Mouse (Mus musculus): ENCODE data around the gene Hnrnpu. TPM values are rescaled to one million over a fixed set of nuclear protein-coding genes. Genes with fewer than 3 reads are reported as not detected.
A peak's percentile ranks its signal among the peaks of the same experiment; 100 is the strongest.
"Not testable (repeated sequence)": the region's sequence is repeated elsewhere in the genome, so short reads cannot be mapped to it uniquely, and the experiment has no call there.

Hnrnpu gene
- polyA plus RNA-seq, 1 experiment from 2014 or later: 116 TPM

DNA sequence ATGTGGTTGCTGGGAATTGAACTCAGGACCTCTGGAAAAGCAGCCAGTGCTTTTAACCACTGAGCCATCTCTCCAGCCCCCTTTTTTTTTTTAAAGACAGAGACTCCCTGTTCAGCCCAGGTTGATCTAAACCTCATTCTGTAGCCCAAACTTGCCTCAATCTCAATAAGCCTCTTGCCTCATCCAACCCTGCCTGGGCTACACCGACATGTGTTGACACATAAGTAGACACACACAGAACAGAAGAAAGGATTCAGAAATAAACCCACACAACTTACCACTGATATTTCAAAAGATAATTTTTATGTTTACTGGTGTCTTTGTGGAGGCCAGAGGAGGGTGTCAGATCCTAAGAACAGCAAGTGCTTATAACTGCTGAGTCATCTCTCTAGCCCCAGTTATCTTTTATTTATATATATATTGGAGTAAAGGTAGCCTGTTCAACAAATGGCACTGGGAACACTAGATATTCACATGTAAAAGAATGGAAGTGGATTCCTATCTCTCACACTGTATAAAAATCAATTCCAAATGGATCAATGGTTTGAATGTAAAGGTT lies 24.5 kb downstream of the Hnrnpu start:
- no peaks in the 10 kb centered on the region for H3K27me3 ChIP-seq (replicated peaks; ENCODE audit: insufficient read depth, low read length)
- no peaks in the 10 kb centered on the region for H3K9me3 ChIP-seq (ENCODE audit: low read length)
- ATAC-seq: no peak
- TF ChIP-seq EP300 (IDR thresholded peaks at IDR 0.05) (no peak), CTCF (IDR thresholded peaks at IDR 0.05) (no peak)
- H3K27ac ChIP-seq (ENCODE audit: low read length): no peak overlapping the region
- H3K9ac ChIP-seq (replicated peaks; ENCODE audit: low read depth): no peak overlapping the region
- no peak overlapping the region for H3K4me2 ChIP-seq (replicated peaks; ENCODE audit: low read depth, low read length)
- peaks cover 4% of the 10 kb centered on the region; the same call in 1 of the 2 replicates for H3K4me1 ChIP-seq (ENCODE audit: insufficient read depth, low read depth, low read length)
- WGBS: 74% methylated on average over 1 of the region's 1 CpGs
- no peak overlapping the region for H3K4me3 ChIP-seq (ENCODE audit: low read depth, low read length)
- DNase-seq (ENCODE audit: low spot score): no peak
- H3K36me3 ChIP-seq (ENCODE audit: insufficient read depth, low read length): no peaks in the 10 kb centered on the region

DNA sequence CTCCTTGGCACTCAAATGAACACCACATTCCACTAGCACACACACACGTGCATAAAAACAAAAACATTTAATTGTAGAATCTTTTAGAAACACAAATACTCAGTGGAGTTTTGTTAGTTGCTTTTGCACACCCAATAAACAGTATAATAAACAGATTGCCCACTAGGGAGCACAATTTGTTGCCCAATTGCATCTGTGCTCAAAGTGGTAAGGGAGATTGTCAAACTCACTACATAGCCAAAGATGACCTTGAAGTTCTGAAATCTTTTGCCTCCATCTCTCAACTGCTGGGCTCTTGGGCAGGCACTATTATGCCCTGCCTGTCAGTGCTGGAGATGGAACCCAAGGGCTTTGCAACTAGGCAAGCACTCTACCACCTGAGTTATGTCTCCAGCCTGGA lies 27.5 kb downstream of the Hnrnpu start:
- no peak overlapping the region for H3K4me3 ChIP-seq (ENCODE audit: low read depth, low read length)
- H3K4me2 ChIP-seq (replicated peaks; ENCODE audit: low read depth, low read length): no peak overlapping the region
- H3K27me3 ChIP-seq (replicated peaks; ENCODE audit: insufficient read depth, low read length): no peaks in the 10 kb centered on the region
- no peaks in the 10 kb centered on the region for H3K9me3 ChIP-seq (ENCODE audit: low read length)
- no peaks in the 10 kb centered on the region for H3K36me3 ChIP-seq (ENCODE audit: insufficient read depth, low read length)
- H3K9ac ChIP-seq (replicated peaks; ENCODE audit: low read depth): no peak overlapping the region
- no peak overlapping the region for H3K27ac ChIP-seq (ENCODE audit: low read length)
- no peak for TF ChIP-seq EP300 (IDR thresholded peaks at IDR 0.05)
- peak; percentile 48 for TF ChIP-seq CTCF (IDR thresholded peaks at IDR 0.05)
- DNase-seq (ENCODE audit: low spot score) (no peak), ATAC-seq (no peak)
- no peaks in the 10 kb centered on the region for H3K4me1 ChIP-seq (ENCODE audit: insufficient read depth, low read depth, low read length)
- 65% methylated on average over 1 of the region's 1 CpGs for WGBS

DNA sequence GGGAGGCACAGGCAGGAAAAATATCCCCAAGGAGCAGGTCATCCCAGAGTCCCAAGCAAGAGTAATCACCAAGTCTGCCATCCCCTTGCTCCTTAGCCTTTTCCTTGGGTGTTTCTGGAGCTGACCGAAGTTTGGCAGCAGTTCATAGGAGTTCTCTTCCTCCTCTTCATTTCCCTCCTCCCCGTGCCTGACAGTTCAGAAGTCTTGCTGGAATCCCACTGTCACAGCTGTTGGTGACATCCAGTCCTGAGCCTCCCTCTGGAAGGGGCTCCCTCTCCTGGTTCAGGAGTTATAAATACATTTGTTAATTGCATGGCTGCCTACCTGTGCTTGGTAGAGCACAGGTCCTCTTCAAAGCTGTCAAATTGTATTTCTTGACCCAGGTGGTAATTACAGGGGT lies 28.1 kb downstream of the Hnrnpu start:
- Histone ChIP-seq H3K4me3 (ENCODE audit: low read depth, low read length) (no peak overlapping the region), H3K36me3 (ENCODE audit: insufficient read depth, low read length) (no peaks in the 10 kb centered on the region), H3K4me2 (replicated peaks; ENCODE audit: low read depth, low read length) (no peak overlapping the region), H3K27me3 (replicated peaks; ENCODE audit: insufficient read depth, low read length) (no peaks in the 10 kb centered on the region), H3K9ac (replicated peaks; ENCODE audit: low read depth) (no peak overlapping the region), H3K4me1 (ENCODE audit: insufficient read depth, low read depth, low read length) (no peaks in the 10 kb centered on the region), H3K27ac (ENCODE audit: low read length) (no peak overlapping the region), H3K9me3 (ENCODE audit: low read length) (no peaks in the 10 kb centered on the region)
- TF ChIP-seq EP300 (IDR thresholded peaks at IDR 0.05): no peak
- peak; percentile 19; the same call in 1 of the 2 replicates for TF ChIP-seq CTCF (IDR thresholded peaks at IDR 0.05)
- 24% methylated on average over 2 of the region's 2 CpGs for WGBS
- ATAC-seq (no peak), DNase-seq (ENCODE audit: low spot score) (no peak)

DNA sequence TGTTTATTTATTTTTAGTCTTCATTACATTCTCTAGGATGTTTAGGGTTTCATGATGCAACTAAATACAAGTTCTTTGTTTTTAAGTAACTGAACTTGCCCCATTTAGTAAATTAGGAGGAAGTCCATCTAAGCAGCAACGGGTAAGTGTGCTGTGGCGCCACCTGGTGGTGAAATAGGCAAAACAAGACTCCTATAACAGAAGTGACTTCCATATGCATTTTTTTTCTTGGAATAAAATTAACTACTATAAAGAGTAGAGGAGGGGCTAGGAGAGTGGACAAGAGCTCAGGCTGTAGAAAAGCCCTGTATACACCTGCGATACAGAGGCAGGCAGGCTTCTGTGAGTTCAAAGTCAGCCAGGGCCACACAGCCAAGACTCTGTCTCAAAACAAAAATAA lies 34.2 kb downstream of the Hnrnpu start:
- no peak overlapping the region for H3K27ac ChIP-seq (ENCODE audit: low read length)
- ATAC-seq (peak; percentile 30; the same call in 1 of the 2 replicates), DNase-seq (ENCODE audit: low spot score) (peak; percentile 87)
- H3K4me3 ChIP-seq (ENCODE audit: low read depth, low read length): no peak overlapping the region
- no peaks in the 10 kb centered on the region for H3K4me1 ChIP-seq (ENCODE audit: insufficient read depth, low read depth, low read length)
- TF ChIP-seq EP300 (IDR thresholded peaks at IDR 0.05): no peak
- peak; percentile 85 for TF ChIP-seq CTCF (IDR thresholded peaks at IDR 0.05)
- H3K9ac ChIP-seq (replicated peaks; ENCODE audit: low read depth): no peak overlapping the region
- no peak overlapping the region for H3K4me2 ChIP-seq (replicated peaks; ENCODE audit: low read depth, low read length)
- H3K36me3 ChIP-seq (ENCODE audit: insufficient read depth, low read length): no peaks in the 10 kb centered on the region
- no peaks in the 10 kb centered on the region for H3K9me3 ChIP-seq (ENCODE audit: low read length)
- no peaks in the 10 kb centered on the region for H3K27me3 ChIP-seq (replicated peaks; ENCODE audit: insufficient read depth, low read length)
- WGBS: 25% methylated on average over 3 of the region's 3 CpGs

DNA sequence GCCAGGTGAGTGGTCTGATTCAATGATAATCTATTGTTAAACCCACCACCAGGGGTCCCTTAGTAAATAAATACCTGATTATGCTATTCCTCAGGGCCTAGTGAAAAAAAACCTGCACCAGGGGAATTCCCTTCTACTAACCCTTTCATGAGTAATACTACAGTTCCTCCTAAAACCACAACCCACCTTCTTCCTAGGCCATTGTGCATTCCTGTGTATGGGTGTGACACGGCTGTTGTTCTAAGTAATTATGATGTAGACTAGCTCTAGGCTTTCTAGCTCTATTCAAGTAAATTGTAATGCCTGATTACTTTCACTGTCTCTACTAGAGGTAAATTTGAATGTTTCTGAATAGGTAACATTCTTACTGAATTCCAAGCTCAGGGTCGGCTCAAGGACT lies 36.3 kb downstream of the Hnrnpu start:
- DNase-seq (ENCODE audit: low spot score); ATAC-seq; H3K27me3 ChIP-seq (replicated peaks; ENCODE audit: insufficient read depth, low read length); H3K27ac ChIP-seq (ENCODE audit: low read length); H3K4me1 ChIP-seq (ENCODE audit: insufficient read depth, low read depth, low read length); H3K9me3 ChIP-seq (ENCODE audit: low read length); H3K36me3 ChIP-seq (ENCODE audit: insufficient read depth, low read length); H3K4me3 ChIP-seq (ENCODE audit: low read depth, low read length); H3K9ac ChIP-seq (replicated peaks; ENCODE audit: low read depth); H3K4me2 ChIP-seq (replicated peaks; ENCODE audit: low read depth, low read length): not testable (repeated sequence)
- WGBS: 93% methylated on average over 2 of the region's 2 CpGs

DNA sequence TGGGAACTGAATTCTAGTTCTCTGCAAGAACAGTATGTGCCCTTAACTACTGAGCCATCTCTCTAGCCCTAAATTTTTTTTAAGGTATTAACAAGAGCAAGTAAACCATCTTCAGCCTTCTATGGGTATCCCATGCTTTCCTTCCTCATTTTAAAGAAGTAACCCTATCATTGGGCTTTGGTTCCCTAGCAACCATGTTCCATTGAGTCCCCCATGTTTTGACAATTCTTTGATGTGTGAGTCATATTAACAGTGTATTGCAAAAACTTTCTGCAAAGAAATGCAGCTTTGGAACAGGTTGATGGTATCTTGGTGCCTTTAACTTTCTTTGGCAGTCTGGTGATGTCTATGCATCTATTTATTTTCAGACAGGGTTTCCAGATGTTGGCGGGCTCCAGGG lies 43.5 kb downstream of the Hnrnpu start:
- H3K36me3 ChIP-seq (ENCODE audit: insufficient read depth, low read length): no peaks in the 10 kb centered on the region

DNA sequence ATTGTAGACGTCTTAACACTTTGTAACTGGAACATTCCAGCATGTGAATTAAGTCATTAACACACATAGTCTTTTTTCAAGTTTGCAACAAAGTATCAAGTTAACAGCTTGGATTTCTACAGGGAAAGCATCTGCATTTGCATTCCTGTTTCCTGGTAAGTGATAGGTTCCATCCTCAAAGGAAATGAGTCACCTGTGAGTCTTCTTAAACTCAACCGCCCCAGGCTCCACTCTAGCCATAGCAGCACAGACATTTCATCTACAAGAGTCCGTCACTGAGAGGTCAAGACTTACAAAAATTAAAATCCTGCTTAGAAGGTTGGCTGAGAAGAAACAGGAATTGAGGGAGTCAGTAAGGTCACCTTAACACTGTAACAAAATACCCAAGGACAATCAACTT lies 45.9 kb downstream of the Hnrnpu start:
- H3K4me2 ChIP-seq (replicated peaks; ENCODE audit: low read depth, low read length): no peak overlapping the region
- 71% methylated on average over 3 of the region's 3 CpGs for WGBS
- no peak overlapping the region for H3K27ac ChIP-seq (ENCODE audit: low read length)
- no peak for TF ChIP-seq EP300 (IDR thresholded peaks at IDR 0.05)
- TF ChIP-seq CTCF (IDR thresholded peaks at IDR 0.05): no peak
- H3K36me3 ChIP-seq (ENCODE audit: insufficient read depth, low read length): no peaks in the 10 kb centered on the region
- no peak overlapping the region for H3K9ac ChIP-seq (replicated peaks; ENCODE audit: low read depth)
- no peak for DNase-seq (ENCODE audit: low spot score)
- H3K4me1 ChIP-seq (ENCODE audit: insufficient read depth, low read depth, low read length): no peaks in the 10 kb centered on the region
- no peak overlapping the region for H3K4me3 ChIP-seq (ENCODE audit: low read depth, low read length)
- H3K9me3 ChIP-seq (ENCODE audit: low read length): no peaks in the 10 kb centered on the region
- no peak for ATAC-seq
- no peaks in the 10 kb centered on the region for H3K27me3 ChIP-seq (replicated peaks; ENCODE audit: insufficient read depth, low read length)

More for the DNA sequence above, 43.5 kb downstream of the Hnrnpu start:
- no peak for ATAC-seq
- no peak overlapping the region for H3K4me2 ChIP-seq (replicated peaks; ENCODE audit: low read depth, low read length)
- no peak overlapping the region for H3K27ac ChIP-seq (ENCODE audit: low read length)
- TF ChIP-seq CTCF (IDR thresholded peaks at IDR 0.05): no peak
- no peak for TF ChIP-seq EP300 (IDR thresholded peaks at IDR 0.05)
- no peaks in the 10 kb centered on the region for H3K27me3 ChIP-seq (replicated peaks; ENCODE audit: insufficient read depth, low read length)
- H3K9me3 ChIP-seq (ENCODE audit: low read length): no peaks in the 10 kb centered on the region
- H3K4me1 ChIP-seq (ENCODE audit: insufficient read depth, low read depth, low read length): no peaks in the 10 kb centered on the region
- no peak overlapping the region for H3K9ac ChIP-seq (replicated peaks; ENCODE audit: low read depth)
- WGBS: 91% methylated on average over 1 of the region's 1 CpGs
- no peak for DNase-seq (ENCODE audit: low spot score)
- no peak overlapping the region for H3K4me3 ChIP-seq (ENCODE audit: low read depth, low read length)
